Mouse (Mus musculus) left cerebral cortex, adult 8-10 months (tissue): ENCODE results near the gene Syn3. TPM values are rescaled to one million over a fixed set of nuclear protein-coding genes. Genes with fewer than 3 reads are reported as not detected.

Source experiments
- DNase-seq, 2 experiments: peaks; one replicate each; pipeline ENCODE4 v3.0.0; 2022; ENCODE audit warnings: low spot score in 2 of 2
- total RNA-seq, 4 experiments: library from RNA; stranded (reverse); gene quantifications; 2 replicates each; pipeline ENCODE4 v1.2.4; 2022

Gene Syn3
- total RNA-seq, 4 experiments from 2014 or later = 26.7 to 30.5 (median 29.9) TPM

GRCm38 (mm10) chr10:86011781-86012180, 486.9 kb downstream of the Syn3 start, which contains the start of gene Bpifc:
TSS of gene Bpifc (minus strand) at chr10:86011895.
- no peak for DNase-seq

DNA sequence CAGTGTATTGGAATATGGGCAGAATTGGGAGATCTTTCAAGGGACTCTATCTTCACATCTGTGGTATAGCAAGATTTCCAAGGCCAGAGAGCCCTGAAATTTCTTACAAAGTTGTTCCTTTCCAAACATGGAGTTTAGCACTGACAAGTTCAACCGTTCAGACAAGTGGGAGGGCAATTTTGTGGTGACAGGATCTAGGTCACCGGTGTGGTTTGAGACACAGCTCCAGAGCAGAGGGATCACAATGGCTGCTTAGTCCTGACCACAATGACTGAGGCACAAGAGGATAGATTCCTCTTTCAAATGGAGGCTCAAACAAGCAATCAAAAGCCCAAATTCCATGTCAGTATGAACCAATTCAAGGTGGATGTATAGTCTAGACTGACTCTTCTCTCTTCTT, 487.5 kb downstream of the Syn3 start:
- no peak for DNase-seq

DNA sequence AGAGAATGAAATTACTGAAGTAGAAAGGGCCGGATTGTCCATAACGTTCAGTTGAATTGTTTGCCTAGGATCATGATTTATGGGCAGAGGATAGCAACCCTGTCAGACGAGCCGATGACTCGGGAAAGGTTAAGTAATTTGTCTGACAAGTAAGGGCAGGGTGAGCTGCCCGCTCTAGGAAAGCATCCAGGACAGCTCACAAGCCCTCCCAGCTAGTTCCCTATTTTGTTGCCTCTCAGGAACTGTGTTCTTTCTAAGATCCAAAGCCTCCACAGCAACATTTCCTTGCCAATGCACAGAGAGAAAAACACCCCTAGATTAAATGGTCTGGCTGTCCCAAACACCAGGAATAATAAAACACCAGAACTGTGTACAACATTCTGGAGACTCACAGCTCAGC, 488.1 kb downstream of the Syn3 start:
- DNase-seq = no peak

GRCm38 (mm10) chr10:86009688-86010087, 489.0 kb downstream of the Syn3 start:
- DNase-seq = no peak

GRCm38 (mm10) chr10:86006455-86006854, 492.2 kb downstream of the Syn3 start:
- DNase-seq = no peak

Other genes with a start within 250 kb of the Syn3 start
- gene Timp3, start 198.5 kb downstream of the Syn3 start, total RNA-seq = 10 to 100 TPM; 67.3 to 73.9 (median 69.9) TPM
- gene Hsp90b1, start 206.6 kb upstream of the Syn3 start, total RNA-seq = 100 to 1,000 TPM; 269 to 329 (median 300) TPM
- 1 to 10 TPM; 1.1 to 2.6 (median 1.8) TPM for gene Ttc41, start 206.9 kb upstream of the Syn3 start, total RNA-seq